Mouse (Mus musculus): ENCODE data around the gene Plcd3.

Gene Plcd3

DNA sequence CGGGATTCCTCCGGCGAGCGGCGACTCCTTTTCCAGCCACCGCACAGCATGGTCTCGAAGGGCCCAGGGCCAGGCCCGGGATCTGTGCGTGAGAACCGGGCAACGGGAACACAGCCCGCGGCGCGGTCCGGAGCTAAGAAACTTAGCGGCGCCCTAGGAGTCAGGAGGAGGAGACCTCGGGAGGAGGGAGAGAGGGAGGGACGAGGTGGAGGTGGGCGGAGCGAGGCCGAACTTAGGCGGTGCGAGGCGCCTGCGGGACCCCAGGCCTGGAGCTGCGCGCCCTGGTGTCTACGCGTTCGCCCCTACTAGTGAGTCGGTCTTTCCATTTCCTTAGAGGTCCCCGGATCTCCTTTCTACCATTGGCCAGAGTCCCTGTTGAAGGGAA is at the start of gene Plcd3, which contains the start of gene Acbd4:
TSS of gene Plcd3 (minus strand) at position 178 of the 385 bp plus-strand sequence.
TSS of gene Acbd4 (plus strand) at position 202 of the 385 bp plus-strand sequence.
- DNase-seq, result peak; percentile 55 to 71

DNA sequence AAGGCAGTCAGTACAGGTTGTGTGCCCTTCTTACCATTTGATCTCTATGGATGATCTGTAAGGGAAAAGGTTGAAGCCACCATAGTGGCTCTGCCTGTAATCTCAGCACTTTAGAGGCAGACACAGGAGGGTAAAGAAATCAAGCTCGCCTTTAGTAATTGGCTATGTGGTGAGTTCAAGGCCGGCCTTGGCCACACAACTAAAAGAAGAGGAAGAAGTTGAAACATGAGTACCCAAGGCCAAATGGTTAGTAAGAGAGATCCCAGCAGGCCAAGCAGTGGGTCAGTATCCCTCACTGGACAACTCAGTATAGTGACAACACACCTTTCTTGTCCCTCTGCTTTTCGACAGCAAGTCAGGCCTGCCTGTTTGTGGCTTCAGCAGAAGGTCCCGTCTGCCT is 48.3 kb upstream of the Plcd3 start:
- no peak for DNase-seq

DNA sequence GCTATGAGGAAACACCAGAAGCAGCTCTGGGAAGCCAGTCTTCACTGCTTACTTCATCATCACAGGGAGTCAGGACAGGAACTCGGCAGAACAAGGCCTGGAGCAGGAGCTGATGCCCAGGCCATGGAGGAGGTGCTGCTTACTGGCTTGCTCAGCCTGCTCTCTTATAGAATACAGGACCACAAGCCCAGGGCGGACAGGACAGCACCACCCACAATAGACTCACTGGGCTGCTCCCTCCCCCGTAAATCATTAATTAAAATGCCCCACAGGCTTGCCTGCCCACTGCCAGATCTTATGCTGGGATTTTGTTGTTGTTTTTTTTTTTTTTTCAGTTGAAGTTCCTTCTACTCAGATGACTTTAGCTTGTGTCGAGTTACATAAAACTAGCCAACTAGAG is 46.3 kb upstream of the Plcd3 start:
- no peak for DNase-seq

DNA sequence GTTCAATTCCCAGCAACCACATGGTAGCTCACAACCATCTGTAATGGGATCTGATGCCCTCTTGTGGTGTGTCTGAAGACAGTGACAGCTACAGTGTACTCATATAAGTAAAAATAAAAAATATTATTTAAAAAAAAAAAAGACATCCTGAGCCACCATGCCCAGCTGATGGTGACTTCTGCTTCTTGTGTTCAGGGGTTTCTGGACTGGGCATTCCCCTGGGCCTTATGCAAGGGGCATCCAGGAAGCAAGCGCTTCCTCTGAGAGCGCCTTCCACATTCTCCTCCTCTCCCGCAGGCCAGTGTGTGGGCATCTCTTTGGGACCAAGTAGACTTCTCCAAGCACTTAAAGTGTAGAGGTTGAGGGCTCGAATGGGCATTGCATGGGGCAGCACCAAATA is 44.9 kb upstream of the Plcd3 start:
- no peak for DNase-seq

DNA sequence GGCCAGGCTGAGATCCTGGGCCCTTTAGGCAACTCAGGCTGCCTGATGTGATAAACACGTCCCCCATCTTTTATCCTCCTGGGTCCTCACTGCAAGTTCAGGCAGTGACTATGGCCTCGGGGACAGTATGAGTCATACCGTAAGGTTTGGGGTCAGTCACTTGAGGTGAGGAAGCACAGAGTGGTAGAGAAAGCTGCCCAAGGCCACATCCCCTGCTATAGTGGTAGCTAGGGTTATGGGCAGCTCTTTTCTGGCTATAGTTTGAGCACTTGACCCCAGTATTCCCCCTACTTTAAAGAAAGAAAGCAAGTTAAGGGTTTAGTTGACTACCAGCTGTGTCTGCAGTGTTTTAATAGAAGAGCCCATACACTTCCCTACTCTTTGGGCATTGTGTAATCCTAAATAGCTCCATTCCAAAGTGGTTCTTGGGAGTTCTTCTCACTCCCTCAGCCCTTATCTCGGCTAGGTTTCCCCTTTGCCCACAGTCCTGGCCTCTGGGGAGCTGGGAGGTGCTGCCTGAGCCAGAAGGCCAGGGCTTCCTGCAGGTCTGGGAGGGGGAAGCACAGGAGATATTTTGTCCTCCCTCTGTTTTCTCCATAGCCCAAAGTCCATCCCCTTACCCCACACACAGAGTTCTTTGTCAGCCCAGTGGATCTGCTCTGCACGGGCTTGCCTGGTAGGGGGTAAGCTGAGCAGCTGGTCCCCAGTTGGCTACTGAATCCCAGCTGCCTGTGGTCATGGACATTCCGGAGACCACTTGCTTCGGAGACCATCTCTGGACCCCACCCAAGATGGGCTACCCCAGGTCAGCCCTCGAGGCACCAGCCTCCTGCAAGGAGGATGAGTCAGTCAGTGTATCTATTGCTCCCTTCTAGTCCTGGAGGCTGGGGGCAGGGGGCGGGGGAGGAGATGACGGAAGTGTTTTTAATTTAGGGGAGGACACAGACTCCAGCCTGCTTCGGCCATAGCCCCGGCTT is 43.1 kb upstream of the Plcd3 start:
- DNase-seq, result no peak

DNA sequence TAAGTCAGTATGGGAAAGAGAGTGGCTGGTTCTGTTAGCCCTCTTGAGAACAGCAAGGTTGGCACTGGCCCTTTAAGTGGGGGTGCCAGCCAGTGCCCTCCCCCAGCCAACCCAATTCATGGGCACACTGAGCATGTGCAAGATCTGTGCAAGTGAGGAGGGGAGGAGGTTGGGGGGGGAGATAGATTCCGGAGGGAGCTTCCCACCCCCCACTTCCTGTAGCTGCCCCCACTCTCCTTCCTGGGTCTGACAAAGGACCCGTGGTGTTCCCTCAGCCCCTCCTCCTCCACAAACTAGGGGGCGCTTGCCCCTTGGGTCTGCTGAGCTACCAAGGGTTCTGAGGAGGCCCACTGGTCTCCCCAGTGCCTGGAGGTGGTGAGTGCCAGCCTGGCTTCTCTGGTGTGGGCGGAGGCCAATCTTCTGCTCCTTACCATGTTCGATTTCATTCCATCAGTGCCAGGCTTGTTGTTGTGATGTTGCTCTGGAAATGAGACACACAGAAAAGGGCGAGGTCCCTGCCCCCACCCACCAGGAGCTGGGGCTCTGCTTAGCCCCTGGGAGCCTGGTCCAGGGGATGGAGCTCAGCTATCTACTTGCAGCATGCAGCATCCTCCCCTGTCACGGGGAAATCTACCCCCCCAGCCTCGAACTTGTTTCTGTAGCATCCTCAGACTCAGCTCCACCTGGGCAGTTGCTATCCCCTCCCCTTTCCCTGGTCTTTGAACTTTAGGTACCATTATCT is 41.2 kb upstream of the Plcd3 start:
- peak; percentile 81 to 88 for DNase-seq

DNA sequence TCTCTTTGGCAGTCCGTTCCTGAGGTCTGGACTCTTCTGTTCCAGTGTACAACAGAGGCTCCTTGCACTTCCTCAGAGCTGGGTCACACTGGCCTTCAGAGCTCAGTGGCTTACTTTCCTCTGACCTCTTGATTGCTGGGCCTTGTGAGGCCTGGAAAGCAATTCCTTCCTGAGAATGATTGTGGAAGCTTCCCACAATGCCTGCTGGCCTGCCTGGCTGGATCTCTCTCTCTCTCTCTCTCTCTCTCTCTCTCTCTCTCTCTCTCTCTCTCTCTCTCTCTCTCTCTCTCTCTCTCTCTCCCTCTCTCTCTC is 40.4 kb upstream of the Plcd3 start:
- DNase-seq, result peak; percentile 15 to 20

DNA sequence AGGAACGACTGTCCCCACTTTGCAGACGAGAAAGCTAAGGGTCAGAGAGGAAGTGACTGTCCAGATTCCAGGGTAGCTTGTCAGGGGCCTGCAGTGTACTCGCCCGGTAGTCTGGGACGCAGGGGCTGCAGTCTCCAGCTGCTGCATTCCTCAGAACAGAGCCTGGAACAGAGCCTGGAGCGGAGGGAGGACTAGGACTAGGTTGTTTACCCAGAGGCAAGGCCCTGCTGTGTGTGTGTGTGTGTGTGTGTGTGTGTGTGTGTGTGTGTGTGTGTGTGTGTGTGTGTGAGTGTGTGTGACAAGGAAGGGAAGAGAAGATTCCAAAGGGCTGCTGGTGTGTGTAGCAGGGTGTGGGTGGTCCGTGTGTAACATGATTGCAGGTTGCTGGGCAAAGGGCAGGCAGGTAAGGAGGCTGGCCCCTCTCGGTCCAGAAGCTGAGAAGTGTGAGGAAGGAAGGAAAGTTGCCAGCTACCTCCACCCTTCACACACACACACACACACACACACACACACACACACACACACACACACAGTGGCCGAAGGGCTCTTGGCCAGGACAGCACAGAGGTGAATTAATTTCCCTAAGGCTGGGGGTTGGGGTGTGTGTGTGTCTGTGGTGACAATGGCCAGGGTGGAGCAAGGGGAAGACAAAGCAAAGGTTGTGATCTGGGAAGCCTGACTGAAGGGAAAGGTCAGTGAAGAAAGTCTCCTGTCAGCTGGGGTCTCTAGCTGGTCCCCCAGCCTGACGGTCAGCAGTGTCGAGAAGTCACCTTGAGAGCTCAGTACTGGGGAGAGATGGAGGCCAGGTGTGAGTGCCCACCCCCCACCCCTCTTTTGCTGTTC is 39.9 kb upstream of the Plcd3 start:
- peak in 1 of 2 experiments; percentile 8 for DNase-seq

DNA sequence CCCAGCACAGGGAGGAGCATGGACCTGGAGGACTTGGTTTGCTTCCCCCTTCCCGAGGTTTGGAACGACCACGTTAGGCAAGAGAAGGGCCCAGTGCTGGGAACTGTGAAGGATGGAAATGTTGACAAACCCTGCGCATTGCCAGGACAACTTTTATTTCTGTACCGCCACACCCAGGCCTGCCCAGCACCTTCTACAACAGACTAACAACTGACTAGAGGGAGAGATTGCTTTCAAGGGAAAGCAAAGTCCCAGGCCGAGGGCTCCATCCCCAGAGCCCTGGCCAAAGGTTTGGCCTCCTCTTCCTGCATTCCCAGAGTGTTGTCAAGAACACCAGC is 39.3 kb upstream of the Plcd3 start:
- DNase-seq, result no peak

DNA sequence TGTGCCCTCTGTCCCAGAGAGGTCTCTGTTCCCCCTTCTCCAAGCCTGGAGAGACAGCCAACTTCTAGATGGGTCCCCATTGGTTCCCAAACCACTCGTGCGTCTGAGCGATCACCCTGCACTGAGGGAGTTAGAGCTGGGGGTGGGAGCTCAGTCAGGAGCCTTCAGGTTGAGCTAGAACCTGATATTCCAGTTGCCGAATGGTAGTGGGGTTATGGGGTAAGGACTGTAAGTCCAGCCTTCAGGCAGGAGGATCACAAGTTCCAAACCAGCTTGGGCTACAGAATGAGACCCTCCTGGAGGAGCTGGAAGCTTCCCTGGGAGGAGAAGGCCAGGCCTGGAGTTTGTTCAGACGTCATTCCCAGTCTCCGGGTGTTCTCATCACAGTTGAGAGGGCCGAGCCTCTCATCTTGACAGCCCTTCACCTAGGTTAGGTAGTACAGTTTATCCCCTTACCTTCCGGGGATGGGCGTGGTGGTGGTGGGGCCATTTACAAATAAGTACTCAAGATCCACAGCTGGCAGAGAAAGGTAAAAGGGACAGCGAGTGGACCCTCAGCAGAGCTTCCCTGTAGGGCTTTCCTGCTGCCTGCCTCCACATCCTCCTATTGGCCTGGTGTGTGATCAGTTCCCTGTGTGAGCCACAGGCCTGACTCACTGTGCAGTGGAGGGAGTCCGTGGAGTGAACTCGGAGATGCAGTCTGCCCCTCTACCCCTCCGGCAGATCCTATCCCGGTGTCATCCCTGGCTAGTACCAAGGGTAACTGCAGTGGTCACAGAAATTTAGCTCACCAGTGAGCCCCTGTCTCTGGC is 38.7 kb upstream of the Plcd3 start:
- DNase-seq, result no peak

DNA sequence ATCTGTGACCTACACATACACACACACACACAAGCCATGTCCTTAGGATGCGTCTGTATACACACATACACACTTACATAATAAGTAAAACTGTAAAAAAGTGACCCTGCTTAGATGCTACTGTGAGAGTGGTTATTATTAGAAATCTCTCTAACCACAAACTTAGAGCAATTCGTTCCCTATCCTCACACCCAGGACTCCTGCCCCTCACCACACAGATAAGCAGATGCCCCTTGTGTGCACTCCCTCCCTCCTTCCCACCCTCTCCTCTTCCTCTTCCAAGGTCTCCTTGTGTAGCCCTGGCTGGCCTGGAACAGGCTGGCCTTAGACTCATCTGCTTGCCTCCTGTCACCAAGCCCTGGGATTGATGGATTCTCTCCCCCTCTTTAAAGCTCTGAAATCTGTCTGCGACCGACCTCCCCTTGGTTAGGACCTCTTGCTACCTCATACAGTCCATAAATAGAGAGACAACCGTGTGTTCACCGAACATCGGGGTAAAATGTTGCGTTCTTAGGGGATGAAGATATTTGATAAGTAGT is 34.6 kb upstream of the Plcd3 start:
- no peak for DNase-seq

DNA sequence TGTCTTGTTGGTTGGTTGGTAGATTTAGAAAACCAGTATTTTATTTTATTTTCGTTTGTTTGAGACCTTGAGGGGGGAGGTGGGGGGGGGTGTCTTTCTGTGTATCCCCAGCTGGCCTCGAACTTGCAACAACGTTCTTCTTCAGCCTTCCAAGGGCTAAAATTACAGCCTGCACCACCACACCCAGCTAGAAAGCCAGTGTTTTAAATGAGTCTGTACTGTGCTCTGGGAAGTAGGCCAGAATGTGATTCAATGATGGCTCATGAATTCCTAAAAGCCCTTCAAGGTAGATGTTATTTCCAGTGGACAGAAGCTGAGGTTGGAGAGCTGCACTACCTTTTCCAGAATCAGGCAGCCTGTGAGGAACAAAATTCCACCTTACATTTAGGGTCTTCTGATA is 32.8 kb upstream of the Plcd3 start:
- DNase-seq, result no peak

DNA sequence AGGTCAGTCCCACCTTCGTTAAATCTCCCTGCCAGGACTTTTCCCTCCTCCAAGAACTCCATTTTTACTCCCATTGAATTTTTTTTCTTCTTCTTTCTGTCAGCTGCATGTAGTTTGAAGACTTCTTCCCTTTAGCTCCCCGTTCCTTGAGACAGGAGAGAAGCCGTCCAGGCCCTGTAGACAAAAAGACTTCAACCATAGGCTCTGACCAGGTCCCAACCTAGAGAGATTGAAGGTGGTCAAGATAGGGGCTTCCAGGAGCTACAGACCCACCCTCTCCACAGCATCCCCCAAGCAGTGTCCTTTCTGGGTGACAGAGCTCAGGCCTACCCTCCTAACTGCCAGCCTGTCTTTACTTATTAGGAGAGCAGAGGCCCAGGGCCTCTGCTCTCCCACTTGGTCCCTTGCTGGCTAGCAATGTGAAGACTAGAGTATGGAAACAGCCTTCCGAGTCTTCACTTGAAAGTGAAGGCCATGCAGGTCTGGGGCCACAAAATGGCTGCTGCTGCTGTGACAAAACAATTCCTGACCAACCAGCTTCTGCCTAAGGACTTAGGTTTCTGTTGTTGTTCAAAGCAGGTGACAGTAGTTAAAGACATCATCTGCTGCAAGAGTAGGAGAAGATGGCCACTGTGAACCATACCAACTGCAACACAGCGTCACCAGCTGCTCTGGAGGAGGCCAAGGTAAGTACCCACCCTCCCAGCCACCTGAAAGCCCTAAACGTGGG is 32.2 kb upstream of the Plcd3 start:
- no peak for DNase-seq

DNA sequence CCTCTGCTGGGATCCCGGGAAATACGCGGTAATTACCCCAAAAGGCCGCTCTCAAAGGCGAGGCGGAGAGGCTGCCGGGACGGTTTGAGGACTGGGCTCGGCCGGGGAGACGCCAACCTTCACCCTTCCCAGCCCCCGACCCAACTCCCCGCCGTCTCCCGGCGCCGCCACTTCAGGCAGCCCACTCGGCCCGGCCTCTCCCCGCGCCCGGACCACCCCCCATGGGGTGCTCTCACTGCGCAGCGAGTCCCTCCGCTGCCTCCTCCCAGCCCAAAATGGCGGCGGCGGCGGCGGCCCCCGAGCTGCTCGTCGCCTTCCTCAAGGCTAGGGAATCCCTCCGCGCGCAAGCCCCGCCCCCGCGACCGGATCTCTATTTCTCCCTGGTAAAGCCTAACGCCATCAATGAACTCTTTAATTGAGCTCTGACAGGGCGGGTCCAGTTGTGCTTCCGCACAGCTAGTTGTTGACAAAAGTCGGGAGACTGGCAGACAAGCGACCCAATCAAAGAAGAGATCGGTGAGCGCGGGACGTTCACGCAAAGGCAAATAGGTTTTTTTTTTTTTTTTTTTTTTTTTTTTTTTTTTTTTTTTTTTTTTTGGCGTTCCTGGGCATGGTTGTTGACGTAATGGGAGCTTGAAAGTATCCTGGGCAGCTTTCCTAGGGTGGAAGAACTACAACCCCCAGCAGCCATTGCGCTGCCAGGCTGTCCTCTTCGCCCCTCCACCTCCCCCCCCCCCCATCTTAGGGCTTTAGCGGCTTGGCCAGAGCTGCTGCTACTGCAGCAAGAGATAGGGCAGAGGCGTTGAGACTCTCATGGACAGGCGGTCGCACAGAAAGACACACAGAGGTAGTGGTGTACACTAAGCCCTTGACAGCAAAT is 31.4 kb upstream of the Plcd3 start:
- peak; percentile 100 for DNase-seq

DNA sequence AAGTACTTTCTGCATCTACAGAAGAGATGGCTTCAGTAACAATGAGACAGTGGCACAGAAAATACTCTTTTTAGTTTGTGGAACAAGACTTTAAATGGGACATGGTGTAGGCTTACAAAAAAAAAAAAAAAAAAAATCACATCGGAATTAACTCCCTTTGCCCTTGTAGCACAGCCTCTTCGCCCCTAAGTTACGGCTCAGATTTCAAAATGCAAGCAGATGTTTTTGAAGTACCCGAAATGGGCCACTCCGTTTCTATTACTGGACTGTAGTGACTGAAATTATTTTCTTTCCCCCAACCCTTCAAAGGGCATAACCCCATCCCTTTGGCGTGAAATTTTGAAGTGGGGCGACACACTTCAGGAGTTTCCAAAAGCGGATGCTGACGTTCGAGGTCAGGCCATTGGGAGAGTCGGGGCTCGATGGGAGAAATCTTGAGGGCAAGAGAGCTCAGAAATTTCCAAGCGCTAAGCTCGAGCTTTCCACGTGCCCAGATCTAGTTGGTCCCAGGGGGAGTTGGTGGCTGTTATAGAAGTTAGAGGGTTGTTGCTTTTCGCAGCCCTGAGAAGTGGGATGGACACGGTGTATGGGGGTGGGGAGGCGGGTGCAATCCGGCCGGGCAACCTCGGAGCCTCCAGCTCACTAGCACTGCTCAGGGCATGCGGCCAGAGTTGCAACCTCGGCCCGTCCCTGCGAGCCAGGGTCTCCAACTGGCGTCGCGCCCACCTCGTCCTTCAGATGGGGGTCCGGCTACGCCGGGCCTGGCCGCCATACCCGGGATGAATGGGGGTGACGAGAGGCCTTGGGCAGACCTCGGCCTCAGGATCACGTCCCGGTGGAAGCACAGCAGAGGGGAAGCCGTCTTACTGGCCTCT is 30.5 kb upstream of the Plcd3 start, which contains the start of gene Hexim2:
TSS of gene Hexim2 (plus strand) at position 729 of the 875 bp plus-strand sequence.
- DNase-seq, result peak; percentile 60 to 72

DNA sequence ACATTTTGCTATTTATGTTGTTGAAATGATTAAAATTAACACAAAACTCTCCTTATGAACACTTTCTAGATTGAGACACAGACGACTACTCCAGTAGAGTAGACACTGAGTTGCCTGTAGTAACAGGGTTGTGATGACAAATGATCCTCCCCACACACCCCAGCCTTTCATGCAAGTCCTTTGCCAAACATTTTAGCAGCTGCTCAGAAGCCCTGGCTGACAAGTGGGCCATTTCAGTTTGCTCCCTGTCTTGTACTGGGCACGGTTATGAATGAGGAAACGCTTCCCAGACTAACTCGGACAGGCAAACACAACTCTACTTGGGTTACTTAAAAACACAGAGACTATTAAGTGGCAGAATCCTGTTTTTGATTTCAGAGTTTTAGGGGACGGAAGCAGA is 18.9 kb upstream of the Plcd3 start:
- no peak for DNase-seq

DNA sequence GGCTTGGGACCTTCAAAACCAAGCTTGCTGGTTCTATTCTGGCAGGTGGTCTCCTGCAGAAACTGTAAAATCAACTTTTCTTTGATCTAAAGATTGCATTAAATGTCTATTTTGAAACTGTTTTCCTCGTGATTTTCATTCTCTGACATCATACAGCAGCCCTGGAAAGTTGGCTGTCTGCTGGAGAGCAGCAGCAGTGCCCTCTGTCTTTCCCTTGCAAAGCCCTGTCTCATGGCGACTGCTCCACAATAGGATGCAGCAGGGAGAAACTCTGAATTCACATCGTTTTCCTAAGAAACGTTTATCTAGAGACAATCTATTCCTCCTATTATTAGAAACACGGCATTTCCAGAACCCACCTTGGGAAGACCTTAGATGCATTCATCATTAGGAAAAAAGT is 18.2 kb upstream of the Plcd3 start:
- DNase-seq, result no peak

DNA sequence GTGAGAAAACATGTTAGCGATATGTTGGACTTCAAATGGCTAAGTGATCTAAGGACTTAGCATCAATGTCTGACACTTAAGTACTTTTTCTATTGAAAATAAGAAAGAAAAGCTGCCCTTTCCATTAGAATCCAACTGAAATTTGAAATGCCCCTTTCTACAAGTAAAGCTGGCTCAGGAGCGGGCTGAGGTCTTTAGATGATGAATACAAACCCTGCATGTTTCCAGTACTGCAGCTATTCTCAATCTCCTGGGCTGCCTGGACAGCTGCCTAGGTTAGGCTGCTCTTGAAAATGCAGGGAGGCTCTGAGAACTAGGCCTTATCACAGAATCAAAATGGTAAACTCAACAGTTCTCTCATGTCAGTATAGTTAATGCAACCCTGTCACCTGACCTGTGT is 17.4 kb upstream of the Plcd3 start:
- DNase-seq, result no peak

DNA sequence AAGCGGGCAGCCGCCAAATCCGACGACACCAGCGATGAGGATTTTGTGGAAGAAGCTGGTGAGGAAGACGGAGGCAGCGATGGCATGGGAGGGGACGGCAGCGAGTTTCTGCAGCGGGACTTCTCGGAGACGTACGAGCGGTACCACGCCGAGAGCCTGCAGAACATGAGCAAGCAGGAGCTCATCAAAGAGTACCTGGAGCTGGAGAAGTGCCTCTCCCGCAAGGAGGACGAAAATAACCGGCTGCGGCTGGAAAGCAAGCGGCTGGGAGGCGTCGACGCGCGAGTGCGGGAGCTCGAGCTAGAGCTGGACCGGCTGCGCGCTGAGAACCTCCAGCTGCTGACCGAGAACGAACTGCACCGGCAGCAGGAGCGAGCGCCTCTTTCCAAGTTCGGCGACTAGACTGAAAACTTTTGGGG is 16.1 kb upstream of the Plcd3 start:
- no peak for DNase-seq

Measured in thymus, postnatal 36 days (tissue).